Mouse (Mus musculus) embryonic facial prominence, embryonic 14.5 days (tissue): ENCODE measurements around the gene Slc4a5. TPM values are rescaled to one million over a fixed set of nuclear protein-coding genes. Genes with fewer than 3 reads are reported as not detected.
A peak's percentile ranks its signal among the peaks of the same experiment; 100 is the strongest.

Experiments used
- ATAC-seq: fragments of 200-750 bp; cut with Nextera tagmentation; 2 replicates; pipeline ENCODE4 v1.8.0; 2017; ENCODE audit warnings: low read depth, moderate number of reproducible peaks, moderate TSS enrichment
- DNase-seq: peaks from one replicate; pipeline ENCODE4 v3.0.0-alpha.2; 2015; ENCODE audit warnings: low spot score
- H3K27ac ChIP-seq: fragments of 300-500 bp; sonication (generic); replicated peaks from 2 replicates; pipeline ENCODE4 v1.5.1; 2014; ENCODE audit warnings: low read depth, mild to moderate bottlenecking, low read length, moderate library complexity
- H3K27me3 ChIP-seq: fragments of 300-500 bp; sonication (generic); replicated peaks from 2 replicates; pipeline ENCODE4 v1.6.1; 2014; ENCODE audit warnings: low read length; ENCODE audit not compliant: control insufficient read depth, insufficient read depth
- H3K36me3 ChIP-seq: fragments of 300-500 bp; sonication (generic); 2 replicates; pipeline ENCODE4 v1.6.1; 2014; ENCODE audit warnings: low read length, mixed read lengths; ENCODE audit not compliant: control insufficient read depth, insufficient read depth
- H3K4me1 ChIP-seq: fragments of 300-500 bp; sonication (generic); 2 replicates; pipeline ENCODE4 v1.6.1; 2014; ENCODE audit warnings: antibody characterized with exemption, low read length; ENCODE audit not compliant: control insufficient read depth, insufficient read depth
- H3K4me2 ChIP-seq: fragments of 300-500 bp; sonication (generic); 2 replicates; pipeline ENCODE4 v1.6.1; 2014; ENCODE audit warnings: low read depth, mild to moderate bottlenecking, low read length, moderate library complexity, mixed read lengths
- H3K4me3 ChIP-seq: fragments of 300-500 bp; sonication (generic); 2 replicates; pipeline ENCODE4 v1.5.1; 2014; ENCODE audit warnings: low read depth, mild to moderate bottlenecking, low read length
- H3K9ac ChIP-seq: fragments of 300-500 bp; sonication (generic); 2 replicates; pipeline ENCODE4 v1.6.1; 2014; ENCODE audit warnings: low read depth, mild to moderate bottlenecking, low read length, moderate library complexity, mixed read lengths
- H3K9me3 ChIP-seq: fragments of 300-500 bp; sonication (generic); 2 replicates; pipeline ENCODE4 v1.6.1; 2016; ENCODE audit warnings: low read length; ENCODE audit not compliant: control insufficient read depth
- WGBS: fragments of 180-500 bp; shearing (Covaris S2); extraction: QIAGEN DNeasy Blood & Tissue Kit; methylation state at CpG from one replicate; pipeline ENCODE4 v1.1.7; 2014; 5-methylcytosine and 5-hydroxymethylcytosine counted together
- polyA plus RNA-seq: library from polyadenylated mRNA; unstranded; fragments of >200 nt; fragmentation: Nextera tagmentation; extraction: Ambion mirVana; gene quantifications from 2 replicates; pipeline ENCODE4 v1.2.1, GENCODE M21; 2014

Slc4a5 gene
- polyA plus RNA-seq, 1 experiment from 2014 or later, result 0.57 TPM

DNA sequence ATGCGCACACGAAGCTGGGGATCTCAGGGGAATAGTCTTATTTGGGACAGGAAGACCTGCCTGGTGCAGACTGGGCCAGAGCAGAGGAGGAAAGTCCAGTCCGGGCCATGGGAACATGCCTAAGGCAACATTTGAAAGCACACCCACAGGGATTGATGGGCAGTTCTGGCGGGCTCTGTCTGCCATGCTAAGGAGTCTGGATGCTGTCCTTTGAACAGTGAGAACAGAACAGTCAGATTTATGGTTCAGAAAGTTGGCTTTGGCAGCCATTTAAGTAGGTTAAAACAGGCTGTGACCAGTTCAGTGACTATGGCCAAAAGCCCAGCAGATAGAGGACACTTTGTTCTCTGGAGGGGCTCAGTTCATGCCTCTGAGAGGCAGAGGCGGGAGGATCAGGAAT, 82.6 kb downstream of the Slc4a5 start:
- H3K36me3 ChIP-seq, result peaks cover 22% of the 10 kb centered on the region
- no peaks in the 10 kb centered on the region for H3K4me1 ChIP-seq
- H3K9me3 ChIP-seq, result no peaks in the 10 kb centered on the region
- H3K4me3 ChIP-seq, result no peak overlapping the region
- ATAC-seq, result no peak
- peak; percentile 11 for DNase-seq
- WGBS, result 70% methylated on average over 5 of the region's 5 CpGs
- H3K27me3 ChIP-seq, result no peaks in the 10 kb centered on the region
- no peak overlapping the region for H3K4me2 ChIP-seq
- no peak overlapping the region for H3K9ac ChIP-seq
- no peak overlapping the region for H3K27ac ChIP-seq

DNA sequence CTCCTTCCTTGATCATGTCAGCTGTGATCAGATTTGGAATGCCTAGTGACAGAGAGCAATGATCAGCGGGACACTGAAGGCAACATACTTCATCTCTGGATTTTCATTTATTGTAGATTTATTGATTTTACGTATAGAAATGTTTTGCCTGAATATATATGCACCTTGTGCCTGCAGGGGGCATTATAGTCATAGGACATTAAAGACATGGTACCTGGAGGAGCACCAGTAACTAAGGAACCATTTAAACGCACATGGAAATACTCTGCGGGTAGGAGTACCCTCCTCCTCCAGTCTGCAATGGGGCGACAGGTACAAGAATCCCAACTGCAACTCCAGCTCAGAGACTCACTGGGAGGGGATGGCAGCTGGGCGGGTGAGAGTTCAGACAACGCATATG, 89.4 kb downstream of the Slc4a5 start:
- Histone ChIP-seq H3K4me1 (no peaks in the 10 kb centered on the region), H3K36me3 (peaks cover 76% of the 10 kb centered on the region), H3K4me2 (no peak overlapping the region), H3K27me3 (no peaks in the 10 kb centered on the region), H3K27ac (no peak overlapping the region), H3K4me3 (no peak overlapping the region), H3K9me3 (no peaks in the 10 kb centered on the region), H3K9ac (no peak overlapping the region)
- WGBS, result 92% methylated on average over 7 of the region's 7 CpGs
- DNase-seq (no peak), ATAC-seq (no peak)

DNA sequence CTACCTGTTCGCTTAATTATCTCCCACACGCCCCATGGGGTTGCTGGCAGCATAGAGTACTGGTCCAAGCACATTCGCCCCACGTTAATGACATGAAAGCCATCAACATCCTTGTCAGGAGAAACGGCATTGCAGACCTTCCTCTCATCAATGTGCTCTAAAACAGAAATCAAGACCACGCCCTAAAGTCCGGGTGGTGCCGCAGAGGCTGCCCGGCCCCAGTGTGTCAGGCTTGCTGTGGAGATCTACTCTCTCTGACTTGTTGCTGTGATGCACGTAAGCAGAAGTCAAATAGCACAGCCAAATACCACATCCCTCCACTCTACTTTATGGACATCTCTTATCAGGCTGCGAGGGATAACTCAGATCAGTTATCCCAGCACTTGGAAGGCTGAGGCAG, 91.6 kb downstream of the Slc4a5 start:
- DNase-seq (no peak), ATAC-seq (no peak)
- no peak overlapping the region for H3K4me3 ChIP-seq
- H3K4me2 ChIP-seq, result no peak overlapping the region
- H3K9ac ChIP-seq, result no peak overlapping the region
- no peak overlapping the region for H3K27ac ChIP-seq
- no peaks in the 10 kb centered on the region for H3K9me3 ChIP-seq
- 93% methylated on average over 11 of the region's 11 CpGs for WGBS
- no peaks in the 10 kb centered on the region for H3K27me3 ChIP-seq
- peaks cover 64% of the 10 kb centered on the region for H3K36me3 ChIP-seq
- peaks cover 8% of the 10 kb centered on the region; the same call in 1 of the 2 replicates for H3K4me1 ChIP-seq

DNA sequence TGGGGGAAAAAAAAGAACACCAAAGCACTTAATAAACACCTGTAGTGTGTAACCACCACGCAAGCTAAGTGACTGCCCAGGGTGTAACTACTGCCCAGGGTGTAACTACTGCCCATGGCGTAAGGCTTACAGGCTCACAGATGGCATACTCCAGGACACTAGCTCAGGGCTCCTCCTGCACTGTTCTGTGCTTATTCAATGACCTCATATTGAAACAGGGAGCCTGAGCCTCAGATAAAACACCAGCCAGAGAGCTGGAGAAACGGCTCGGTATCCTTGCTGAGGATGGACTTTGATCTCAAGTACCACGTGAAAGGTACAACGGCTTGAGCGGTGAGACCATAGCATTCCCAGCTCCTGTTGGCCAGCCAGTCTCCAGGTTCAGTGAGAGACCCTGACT, 92.4 kb downstream of the Slc4a5 start:
- Histone ChIP-seq H3K9me3 (no peaks in the 10 kb centered on the region), H3K4me3 (no peak overlapping the region), H3K9ac (no peak overlapping the region), H3K4me1 (peaks cover 10% of the 10 kb centered on the region; the same call in 1 of the 2 replicates), H3K27me3 (no peaks in the 10 kb centered on the region), H3K4me2 (no peak overlapping the region), H3K27ac (no peak overlapping the region), H3K36me3 (peaks cover 56% of the 10 kb centered on the region)
- DNase-seq (no peak), ATAC-seq (no peak)
- 90% methylated on average over 7 of the region's 7 CpGs for WGBS

DNA sequence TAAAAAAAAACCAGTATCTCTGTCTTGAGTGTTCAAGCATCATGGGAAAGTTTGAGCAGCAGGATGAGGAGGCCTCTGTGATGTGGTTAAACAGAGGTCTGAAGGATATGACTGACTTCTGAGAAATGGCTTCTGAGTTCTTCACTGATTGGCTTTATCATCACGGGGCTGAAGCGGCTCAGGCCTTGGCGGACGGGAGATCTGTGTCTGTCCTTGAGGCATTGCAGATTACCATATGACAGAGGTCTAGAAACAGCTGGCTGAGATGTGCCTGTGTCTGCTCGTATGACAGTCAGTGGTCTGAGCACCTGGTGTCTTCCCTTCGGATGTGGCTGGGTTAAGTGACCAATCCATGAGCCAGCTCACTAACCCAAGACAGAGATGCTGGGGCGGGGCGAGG, 92.9 kb downstream of the Slc4a5 start:
- DNase-seq, result no peak
- peaks cover 54% of the 10 kb centered on the region for H3K36me3 ChIP-seq

DNA sequence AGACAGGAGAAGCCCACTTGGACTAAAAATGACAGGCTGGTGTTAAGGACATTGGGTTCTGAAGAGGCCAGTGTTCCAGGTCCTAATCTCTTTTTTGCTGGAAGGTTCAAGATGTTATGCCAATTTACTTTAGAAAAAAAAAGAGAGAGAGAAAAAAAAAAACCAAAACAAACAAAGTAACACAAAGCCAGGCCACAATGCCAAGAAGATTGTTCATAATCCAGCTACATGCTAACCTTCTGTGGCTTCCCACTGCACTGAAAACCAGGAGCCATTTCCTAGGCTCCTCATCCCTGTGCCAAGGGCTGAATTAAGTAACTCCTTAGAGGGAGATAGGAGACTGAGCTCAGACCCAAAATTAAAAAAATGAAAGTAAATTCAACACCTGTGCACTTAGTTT, 95.7 kb downstream of the Slc4a5 start:
- H3K4me2 ChIP-seq, result no peak overlapping the region
- peaks cover 31% of the 10 kb centered on the region for H3K36me3 ChIP-seq
- no peak overlapping the region for H3K4me3 ChIP-seq
- no peak overlapping the region for H3K27ac ChIP-seq
- ATAC-seq, result no peak
- H3K9me3 ChIP-seq, result no peaks in the 10 kb centered on the region
- no peaks in the 10 kb centered on the region for H3K27me3 ChIP-seq
- no peak for DNase-seq
- H3K9ac ChIP-seq, result no peak overlapping the region
- peaks cover 10% of the 10 kb centered on the region; the same call in 1 of the 2 replicates for H3K4me1 ChIP-seq

More for the DNA sequence above, 92.9 kb downstream of the Slc4a5 start:
- Histone ChIP-seq H3K9me3 (no peaks in the 10 kb centered on the region), H3K4me1 (peaks cover 10% of the 10 kb centered on the region; the same call in 1 of the 2 replicates), H3K4me3 (no peak overlapping the region), H3K4me2 (no peak overlapping the region), H3K9ac (no peak overlapping the region), H3K27me3 (no peaks in the 10 kb centered on the region), H3K27ac (no peak overlapping the region)
- ATAC-seq, result no peak
- 78% methylated on average over 8 of the region's 8 CpGs for WGBS

DNA sequence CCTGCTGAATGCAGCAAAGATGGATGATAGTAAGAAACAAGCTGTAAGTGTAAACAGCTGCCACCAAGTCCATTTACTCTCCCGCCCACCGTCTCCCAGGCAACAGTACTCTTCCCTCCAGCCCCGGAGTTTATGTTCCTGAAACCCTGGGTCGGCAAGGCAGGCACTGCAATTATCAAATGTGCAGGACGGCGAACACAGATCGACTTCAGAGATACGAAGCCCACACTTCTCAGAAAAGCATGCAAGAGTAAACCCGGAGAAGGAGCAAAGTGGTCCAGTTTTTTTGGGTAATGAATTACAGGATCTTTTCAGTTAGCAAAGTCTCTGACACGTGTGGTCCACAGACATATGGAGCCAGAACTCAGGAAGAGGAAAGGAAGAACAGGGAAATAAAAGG, 96.4 kb downstream of the Slc4a5 start:
- Histone ChIP-seq H3K36me3 (peaks cover 23% of the 10 kb centered on the region), H3K9ac (peak overlapping the region; percentile 30; the same call in 1 of the 2 replicates)

DNA sequence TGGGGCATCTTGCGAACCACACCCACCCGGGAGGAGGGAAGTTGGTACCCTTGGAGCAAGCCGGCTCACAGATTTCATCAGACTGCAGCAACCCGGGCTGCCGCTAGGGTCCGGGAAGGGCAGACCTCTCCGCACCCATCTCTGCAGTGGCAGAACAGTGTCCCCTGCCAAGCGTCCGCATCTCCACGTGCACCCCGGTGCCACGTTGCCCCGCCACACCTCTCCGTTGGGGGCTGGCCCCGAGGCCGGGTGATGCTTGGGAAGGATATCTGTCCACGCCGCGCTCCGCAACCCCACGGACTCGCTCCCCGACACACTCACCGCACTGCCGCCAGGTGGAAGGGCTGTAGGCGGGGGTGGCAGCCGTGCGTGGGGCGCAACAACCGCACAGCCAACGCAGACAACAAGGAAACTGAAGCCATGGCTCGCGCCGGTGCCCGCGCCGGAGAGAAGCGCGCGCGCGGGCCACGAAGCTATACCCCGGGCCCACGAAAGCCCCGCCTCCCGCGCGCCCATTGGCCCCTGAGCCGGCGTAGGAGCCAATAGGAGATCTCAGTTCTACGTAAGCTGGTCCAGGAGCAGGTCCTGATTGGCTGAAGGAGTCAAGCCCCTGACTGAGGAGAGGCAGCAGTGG, 97.6 kb downstream of the Slc4a5 start:
- Histone ChIP-seq H3K4me3 (peak overlapping the region; percentile 61), H3K27ac (peak overlapping the region; percentile 30; the same call in 1 of the 2 replicates), H3K4me2 (peak overlapping the region; percentile 60), H3K9ac (peak overlapping the region; percentile 69), H3K27me3 (no peaks in the 10 kb centered on the region), H3K36me3 (peaks cover 11% of the 10 kb centered on the region), H3K9me3 (no peaks in the 10 kb centered on the region), H3K4me1 (peaks cover 10% of the 10 kb centered on the region; the same call in 1 of the 2 replicates)
- ATAC-seq (peak; percentile 100), DNase-seq (peak; percentile 96)
- WGBS, result under 1% methylated on average over 46 of the region's 52 CpGs

More for the DNA sequence above, 96.4 kb downstream of the Slc4a5 start:
- peaks cover 10% of the 10 kb centered on the region; the same call in 1 of the 2 replicates for H3K4me1 ChIP-seq
- ATAC-seq (no peak), DNase-seq (peak; percentile 71)
- H3K27ac ChIP-seq, result no peak overlapping the region
- 6% methylated on average over 10 of the region's 10 CpGs for WGBS
- peak overlapping the region; percentile 61 for H3K4me3 ChIP-seq
- H3K27me3 ChIP-seq, result no peaks in the 10 kb centered on the region
- H3K9me3 ChIP-seq, result no peaks in the 10 kb centered on the region
- H3K4me2 ChIP-seq, result peak overlapping the region; percentile 60

DNA sequence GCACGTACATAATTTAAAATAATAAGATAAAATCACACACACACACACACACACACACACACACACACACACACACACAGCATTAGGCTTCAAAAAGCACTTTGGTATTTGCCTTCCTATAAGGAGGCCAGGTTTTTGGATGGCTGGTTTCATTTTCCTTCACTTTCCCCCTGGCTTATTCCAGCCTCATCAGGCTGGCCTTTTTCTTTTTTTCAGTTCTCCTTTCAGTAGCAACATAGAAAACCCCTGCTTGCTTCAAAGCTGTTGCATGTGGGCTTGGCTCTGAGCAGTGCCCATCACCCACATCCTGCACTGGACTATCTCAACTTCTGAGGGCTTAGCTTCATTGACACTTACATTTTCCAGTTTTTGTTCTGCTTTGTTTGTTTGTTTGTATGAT, 102.3 kb downstream of the Slc4a5 start:
- no peak overlapping the region for H3K9ac ChIP-seq
- no peak overlapping the region for H3K27ac ChIP-seq
- H3K27me3 ChIP-seq, result no peaks in the 10 kb centered on the region
- ATAC-seq (no peak), DNase-seq (no peak)
- H3K4me2 ChIP-seq, result no peak overlapping the region
- H3K9me3 ChIP-seq, result no peaks in the 10 kb centered on the region
- 78% methylated on average over 1 of the region's 1 CpGs for WGBS
- peaks cover 6% of the 10 kb centered on the region for H3K4me1 ChIP-seq
- no peak overlapping the region for H3K4me3 ChIP-seq
- no peaks in the 10 kb centered on the region for H3K36me3 ChIP-seq
